Mouse (Mus musculus): ENCODE results near the gene Ctf2.
"Not testable (repeated sequence)": the region's sequence is repeated elsewhere in the genome, so short reads cannot be mapped to it uniquely, and the experiment has no call there.

The Ctf2 gene

GRCm38 (mm10) chr7:127712461-127713385 is 19.2 kb downstream of the Ctf2 start, which contains the start of gene Ctf1:
Ctf1 (plus strand) TSS chr7:127712736.
- DNase-seq, result peak; percentile 82

DNA sequence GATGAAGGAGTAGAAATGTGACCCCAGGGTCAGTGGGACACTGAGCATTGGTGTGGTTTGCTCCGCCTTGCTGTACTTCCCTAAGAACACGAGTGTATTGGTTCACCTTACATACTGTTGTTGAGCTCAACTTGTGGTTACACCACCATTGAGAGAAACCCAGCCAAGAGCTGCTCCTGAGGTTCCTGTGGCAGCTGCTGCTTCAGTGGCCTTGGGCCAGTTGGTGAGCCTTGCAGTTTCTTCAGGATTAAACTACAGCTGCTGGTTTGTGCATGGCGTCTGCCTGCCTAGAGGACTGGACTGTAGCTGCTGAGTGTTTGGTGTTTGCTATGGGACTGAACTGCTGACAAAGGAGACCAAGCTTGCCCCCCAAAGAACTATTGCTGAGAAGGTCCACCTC is 20.5 kb downstream of the Ctf2 start:
- DNase-seq, result no peak

DNA sequence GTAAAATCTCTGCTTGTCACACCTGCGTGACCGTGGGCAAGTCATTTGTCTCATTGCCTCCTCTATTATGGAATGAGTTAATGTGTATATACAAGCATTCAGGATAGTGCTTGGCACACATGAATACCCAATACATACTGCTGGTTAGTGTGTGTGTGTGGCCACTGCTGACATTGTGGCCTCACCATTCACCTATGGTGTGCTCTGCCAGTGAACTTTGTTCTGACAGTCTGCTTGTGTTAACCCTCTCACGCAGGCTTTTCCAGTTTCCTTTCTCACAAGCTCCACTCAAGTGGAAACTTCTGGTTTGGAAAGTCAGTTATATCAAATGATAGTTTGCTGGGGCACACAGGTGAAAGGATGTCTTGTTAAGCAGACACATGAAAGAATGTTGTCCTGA is 20.9 kb downstream of the Ctf2 start:
- DNase-seq, result no peak

DNA sequence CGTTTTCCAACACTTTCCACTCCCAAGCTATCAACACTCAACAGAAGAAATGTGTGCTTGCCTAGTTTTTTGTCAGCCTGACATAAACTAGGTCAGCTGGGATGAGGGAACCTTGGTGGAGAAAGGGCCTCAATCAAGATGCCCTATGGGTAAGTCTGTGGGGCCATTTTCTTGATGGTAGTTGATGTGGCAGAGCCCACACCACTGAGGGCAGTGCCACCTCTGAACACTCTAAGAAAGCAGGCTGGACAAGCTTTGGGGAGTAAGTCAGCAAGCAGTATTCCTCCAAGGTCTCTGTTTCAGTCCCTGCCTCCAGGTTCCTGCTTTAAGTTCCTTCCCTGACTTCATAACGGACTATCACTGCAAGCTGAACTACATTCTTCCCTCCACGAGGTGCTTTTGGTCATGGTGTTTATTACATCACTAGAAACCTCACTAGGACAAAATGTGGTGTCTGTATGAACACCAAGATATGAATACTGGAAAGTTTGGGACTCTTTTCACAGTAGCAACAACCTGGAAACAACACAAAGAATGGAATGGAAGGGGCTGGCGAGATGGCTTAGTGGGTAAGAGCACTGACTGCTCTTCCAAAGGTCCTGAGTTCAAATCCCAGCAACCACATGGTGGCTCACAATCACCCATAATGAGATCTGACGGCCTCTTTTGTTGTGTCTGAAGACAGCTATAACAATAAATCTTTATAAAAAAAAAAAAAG is 22.5 kb downstream of the Ctf2 start:
- no peak for DNase-seq

DNA sequence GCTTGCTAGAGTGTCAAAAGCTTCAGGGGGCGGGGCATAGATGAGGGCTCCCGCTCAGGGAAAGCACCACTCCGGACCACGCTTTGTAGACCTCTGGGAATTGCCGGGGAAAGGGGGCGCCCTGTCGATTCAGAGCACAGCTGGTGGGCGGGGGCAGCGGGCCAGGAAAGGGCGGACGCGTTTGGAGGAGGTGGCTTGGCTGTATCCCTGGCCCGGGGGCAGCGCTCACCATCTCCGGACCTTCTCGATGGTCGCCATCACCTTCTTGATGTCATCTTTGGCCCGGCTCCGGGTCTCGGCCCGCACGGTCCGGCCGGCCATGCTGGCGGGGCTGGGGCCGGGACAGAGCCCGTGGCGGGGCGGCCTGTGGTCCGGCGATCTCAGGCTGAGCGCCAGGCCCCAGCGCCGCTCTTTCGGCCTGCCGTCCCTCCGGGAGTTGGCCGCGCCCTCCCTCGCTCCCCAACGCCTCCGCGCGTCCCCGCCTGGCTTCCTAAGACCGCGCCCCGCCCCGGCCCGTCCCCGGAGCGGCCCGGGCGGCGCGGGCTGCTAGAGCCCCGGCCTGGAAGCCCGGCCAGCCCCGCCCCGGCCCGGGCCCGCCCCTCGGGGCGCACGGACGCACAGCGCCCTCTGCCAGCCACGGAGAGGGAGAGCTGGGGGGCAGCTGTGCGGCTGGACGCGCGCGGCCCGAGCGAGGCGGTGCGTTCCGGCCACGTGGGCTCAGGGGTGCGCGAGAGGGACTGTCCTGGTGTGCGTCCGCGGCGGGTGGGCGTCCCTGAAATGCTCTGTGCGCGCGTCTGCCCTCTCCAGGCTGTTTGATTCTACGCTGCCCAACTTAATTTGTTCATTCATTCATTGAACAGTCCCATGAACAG is 23.5 kb downstream of the Ctf2 start, which contains the start of gene Bcl7c:
Gene Bcl7c (minus strand): TSS at position 727 of the 872 bp plus-strand sequence.
- DNase-seq, result peak; percentile 90

DNA sequence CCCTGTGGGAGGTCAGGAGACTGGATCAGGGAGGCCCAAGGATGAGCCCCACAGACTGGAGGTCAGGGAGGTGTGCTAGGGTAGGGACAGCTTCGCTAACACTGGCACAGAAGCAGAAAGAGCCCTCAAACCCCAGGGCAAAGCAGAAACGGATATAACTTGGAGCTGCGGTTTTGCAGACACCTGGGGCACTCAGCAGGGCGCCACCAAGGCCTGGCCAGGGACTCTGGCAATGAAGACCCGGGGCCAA is 24.1 kb downstream of the Ctf2 start:
- DNase-seq, result no peak

- no peak for DNase-seq
These were observed 24.7 kb downstream of the Ctf2 start for GRCm38 (mm10) chr7:127707045-127707956.

DNA sequence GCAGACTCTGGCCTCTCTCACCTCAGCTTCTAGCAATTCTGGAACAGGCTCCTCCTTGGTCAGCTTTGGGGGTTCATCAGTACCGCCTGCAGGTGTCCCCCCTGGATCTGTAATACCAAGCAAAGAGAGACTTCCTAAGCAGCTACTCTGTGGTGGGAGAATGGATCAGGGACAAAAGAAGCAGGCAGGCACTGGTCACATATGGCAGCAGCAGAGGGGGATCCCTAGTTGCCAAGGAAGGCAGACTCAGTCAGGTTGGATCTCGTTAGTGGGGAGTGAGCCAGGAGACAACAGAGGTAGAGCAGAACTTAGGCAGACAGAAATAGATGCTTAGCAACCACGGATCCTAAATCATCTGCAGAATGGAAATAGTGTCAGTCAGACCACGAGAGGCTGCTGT is 26.3 kb downstream of the Ctf2 start:
- no peak for DNase-seq

- no peak for DNase-seq
These were observed 27.4 kb downstream of the Ctf2 start for GRCm38 (mm10) chr7:127704598-127704997.

GRCm38 (mm10) chr7:127703561-127704178 is 28.3 kb downstream of the Ctf2 start:
- DNase-seq, result no peak

- DNase-seq, result no peak
These were observed 31.1 kb downstream of the Ctf2 start for GRCm38 (mm10) chr7:127700712-127701331.

GRCm38 (mm10) chr7:127698986-127699385 is 33.0 kb downstream of the Ctf2 start:
- DNase-seq, result peak; percentile 44

DNA sequence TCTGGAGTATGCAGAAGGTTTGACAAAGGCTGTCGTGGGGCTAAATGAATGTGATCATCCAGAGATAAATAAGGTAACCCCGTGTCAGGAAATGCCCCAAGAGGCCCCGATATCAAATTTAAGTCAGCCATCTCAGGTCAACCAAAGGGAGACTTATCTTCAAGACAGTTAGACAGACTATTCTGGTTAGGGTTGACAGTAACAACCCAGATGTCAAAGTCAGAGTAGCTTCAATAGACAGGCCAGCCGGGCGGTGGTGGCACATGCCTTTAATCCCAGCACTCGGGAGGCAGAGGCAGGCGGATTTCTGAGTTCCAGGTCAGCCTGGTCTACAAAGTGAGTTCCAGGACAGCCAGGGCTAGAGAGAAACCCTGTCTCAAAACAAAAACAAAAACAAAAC is 38.2 kb downstream of the Ctf2 start:
- not testable (repeated sequence) for DNase-seq

DNA sequence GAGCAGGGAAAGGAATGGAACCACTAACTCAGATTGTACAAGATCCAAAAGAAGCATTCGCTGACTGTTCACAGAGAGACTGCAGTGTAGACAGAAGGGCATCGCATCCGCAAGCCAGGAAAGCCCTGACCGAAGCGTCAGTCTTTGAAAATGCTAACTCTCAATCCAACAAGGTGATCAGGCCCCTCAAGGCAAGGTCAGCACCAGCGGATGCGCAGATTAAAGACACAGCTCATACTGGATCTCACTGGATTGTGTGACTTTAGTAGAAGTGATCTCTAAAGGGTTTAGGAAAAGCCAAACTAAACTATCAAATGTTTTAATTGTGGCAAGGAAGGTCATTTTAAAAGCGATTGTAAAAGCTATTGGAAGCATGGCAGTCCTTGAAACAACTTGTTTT is 38.7 kb downstream of the Ctf2 start:
- DNase-seq, result no peak

DNA sequence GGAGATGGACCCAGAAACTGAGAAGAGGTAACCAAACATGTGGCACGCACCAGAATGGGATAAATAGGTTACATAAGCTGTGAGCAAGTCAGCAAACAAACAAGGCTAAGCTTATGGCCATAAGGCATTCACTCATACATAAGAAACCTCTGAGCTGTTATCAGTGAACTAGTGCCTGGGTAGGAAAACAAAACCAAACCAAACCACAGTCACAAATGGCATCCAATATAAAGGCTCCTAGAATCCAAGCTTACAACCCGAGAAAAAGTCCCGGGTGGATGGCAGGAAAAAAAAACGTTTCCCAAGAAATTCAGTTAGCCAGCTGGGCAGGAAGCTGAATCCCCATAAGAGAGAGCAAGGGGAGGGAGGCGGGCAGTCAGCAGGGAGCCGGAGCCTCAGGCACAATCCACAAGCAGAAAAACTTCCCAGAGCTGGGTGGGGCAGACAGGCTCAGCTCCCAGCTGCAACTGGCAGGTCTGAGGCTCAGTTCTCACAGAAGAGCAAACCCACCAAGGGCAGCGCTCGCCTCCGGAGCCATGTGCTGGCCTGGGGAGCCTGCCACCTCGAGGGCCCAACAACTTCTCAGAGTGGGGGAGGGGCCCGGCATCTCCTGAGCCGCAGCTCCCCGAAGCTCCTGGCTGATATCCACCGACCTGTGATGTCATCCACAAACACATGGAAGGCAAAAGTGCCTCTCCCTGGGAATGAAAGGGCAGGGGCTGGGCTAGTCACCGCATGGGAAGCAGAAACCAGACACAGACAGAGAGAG is 40.6 kb downstream of the Ctf2 start:
- DNase-seq, result peak; percentile 60

DNA sequence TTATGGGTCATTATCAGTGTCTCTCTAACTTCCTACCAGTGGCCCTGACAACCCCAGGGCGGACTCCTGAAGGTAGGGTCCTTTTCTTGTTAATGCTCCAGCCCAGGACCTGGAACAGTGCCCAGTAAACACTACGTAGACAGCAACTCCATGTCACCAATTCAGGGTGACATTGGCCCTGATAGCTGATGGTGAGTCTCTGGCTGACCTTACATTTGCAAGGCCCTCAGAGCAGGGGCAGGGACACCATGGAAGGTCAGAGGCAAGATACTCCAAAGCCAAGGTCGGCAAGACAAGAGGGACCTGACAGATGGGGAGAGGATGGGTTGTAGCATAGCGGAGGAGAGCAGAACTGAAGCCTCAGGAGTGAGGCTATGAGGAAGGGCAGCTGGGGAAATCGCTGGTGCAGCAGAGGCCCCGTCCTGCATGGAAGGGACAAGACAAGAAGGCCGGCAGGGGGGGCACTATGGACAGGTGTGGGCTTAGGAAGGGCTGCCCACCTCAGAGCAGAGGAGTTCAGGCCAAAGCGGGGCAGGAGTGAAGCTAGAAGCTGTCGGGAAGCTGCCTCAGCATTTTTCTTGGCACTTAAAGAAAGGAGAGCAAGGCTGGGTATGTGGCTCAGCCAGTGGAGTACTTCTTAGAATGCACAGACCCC is 42.2 kb downstream of the Ctf2 start:
- no peak for DNase-seq

GRCm38 (mm10) chr7:127688935-127689334 is 43.0 kb downstream of the Ctf2 start:
- DNase-seq, result no peak

GRCm38 (mm10) chr7:127686740-127687449 is 45.1 kb downstream of the Ctf2 start:
- no peak for DNase-seq
